Mouse (Mus musculus) spleen, adult 2 months (tissue): ENCODE data around the gene Ccdc154.

Experiments
- CTCF ChIP-seq: fragments of 200-500 bp; IDR thresholded peaks from 2 replicates; pipeline ENCODE4 v1.5.1; 2011; ENCODE audit warnings: mild to moderate bottlenecking, inconsistent platforms; ENCODE audit not compliant: insufficient read depth, insufficient read length, insufficient replicate concordance; ENCODE audit errors: extremely low read depth
- POLR2A ChIP-seq: fragments of 200-500 bp; IDR thresholded peaks from 2 replicates; pipeline ENCODE4 v1.6.1; 2011; ENCODE audit warnings: low read depth, low read length, inconsistent platforms

GRCm38 (mm10) chr17:25172558-25172957 lies 10.3 kb downstream of the Ccdc154 start:
- no peak for TF ChIP-seq CTCF
- TF ChIP-seq POLR2A: no peak
